Mouse (Mus musculus) T-helper 1 cell (primary cell): ENCODE measurements around the gene Tenm2.

Source experiments
- in situ Hi-C: fragments of 300-600 bp; cut with MboI, MseI; formaldehyde crosslinking; loops from one replicate; pipeline ENCODE4 v1.15.1; 2025; ENCODE audit warnings: high pct_unique_total_duplicates

The Tenm2 gene

DNA sequence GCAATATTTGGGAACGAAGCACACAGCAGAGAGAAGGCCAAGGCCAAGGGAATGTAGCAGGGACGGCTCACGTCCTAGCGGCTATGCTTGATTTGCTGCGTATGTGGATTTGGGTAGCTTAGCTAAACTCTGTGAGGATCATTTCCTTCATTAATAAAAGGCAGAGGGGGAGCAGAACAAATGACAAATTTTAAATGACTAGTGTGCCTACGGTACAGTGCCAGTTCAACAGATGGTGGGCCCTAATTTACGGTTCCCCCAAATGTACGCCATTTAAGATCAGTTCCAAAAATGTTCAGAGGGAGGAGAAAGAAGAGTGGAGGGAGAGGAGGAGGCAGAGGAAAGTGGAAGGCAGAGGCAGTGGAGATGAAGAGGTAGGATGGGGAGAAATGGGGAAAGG lies 873.2 kb downstream of the Tenm2 start:
- in situ Hi-C loops: no loop called here

GRCm38 (mm10) chr11:36353252-36353651 lies 882.5 kb downstream of the Tenm2 start:
- in situ Hi-C loops: no loop called here

- in situ Hi-C loops: no loop called here
Observed at GRCm38 (mm10) chr11:36351752-36352151, 884.0 kb downstream of the Tenm2 start.

DNA sequence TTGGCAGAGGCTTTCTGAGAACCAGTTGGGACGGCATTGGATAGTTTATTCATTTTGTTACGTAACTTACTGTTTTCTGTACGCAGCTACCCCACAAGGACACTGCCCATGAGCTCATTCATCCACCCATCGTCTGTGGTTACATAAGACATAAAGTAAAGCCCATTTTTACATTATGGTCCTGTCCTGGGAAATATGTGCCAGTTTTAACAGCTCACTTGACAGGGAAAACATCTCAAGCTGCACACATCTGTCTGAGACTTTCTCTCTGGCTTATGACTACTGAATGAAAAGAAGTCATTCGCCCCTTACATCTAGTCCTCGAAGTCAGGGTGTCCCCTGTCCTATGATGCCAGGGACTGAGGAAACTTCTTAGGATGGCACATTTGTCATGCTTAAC lies 884.4 kb downstream of the Tenm2 start:
- in situ Hi-C loops: no loop called here

GRCm38 (mm10) chr11:36350264-36350663 lies 885.5 kb downstream of the Tenm2 start:
- in situ Hi-C loops: no loop called here

GRCm38 (mm10) chr11:36349856-36350255 lies 885.9 kb downstream of the Tenm2 start:
- in situ Hi-C loops: no loop called here

DNA sequence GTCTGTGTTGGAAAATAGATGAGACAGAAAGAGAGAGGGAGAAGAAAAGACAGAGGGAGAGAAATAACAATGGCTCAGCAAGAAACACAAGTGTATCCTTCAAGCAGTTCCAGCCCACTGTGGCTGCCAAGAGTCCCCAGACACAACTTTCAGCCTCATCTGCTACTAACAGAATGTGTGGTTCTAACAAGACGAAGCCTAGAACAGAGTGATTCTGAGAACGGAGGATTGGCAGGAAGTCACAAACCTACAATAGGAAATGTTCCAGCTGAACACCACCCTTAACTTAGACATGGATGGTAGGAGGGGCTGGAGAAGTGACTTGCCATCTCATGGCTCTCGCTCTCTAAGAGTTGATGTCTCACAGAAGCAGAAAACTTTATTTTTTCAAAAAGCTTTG lies 894.0 kb downstream of the Tenm2 start:
- in situ Hi-C loops: no loop called here

DNA sequence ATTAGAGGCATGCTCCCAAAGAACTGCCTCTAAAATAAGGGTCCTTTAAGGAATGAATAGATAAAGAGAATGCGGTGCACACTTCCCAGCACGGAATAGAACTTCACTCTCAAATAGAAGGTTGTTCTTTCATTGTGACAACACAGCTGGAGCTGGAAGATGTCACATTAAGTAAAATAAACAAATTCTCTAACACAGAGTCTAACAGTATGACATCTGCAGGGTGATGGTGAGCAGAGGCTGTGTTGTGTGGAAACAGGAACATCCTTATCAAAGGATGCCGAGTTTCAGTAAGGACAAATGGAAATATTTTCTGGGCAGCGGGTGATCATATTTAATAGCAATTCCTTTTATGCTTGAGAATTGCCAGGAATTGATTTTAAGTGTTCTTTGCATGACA lies 897.3 kb downstream of the Tenm2 start:
- in situ Hi-C loops: no loop called here

DNA sequence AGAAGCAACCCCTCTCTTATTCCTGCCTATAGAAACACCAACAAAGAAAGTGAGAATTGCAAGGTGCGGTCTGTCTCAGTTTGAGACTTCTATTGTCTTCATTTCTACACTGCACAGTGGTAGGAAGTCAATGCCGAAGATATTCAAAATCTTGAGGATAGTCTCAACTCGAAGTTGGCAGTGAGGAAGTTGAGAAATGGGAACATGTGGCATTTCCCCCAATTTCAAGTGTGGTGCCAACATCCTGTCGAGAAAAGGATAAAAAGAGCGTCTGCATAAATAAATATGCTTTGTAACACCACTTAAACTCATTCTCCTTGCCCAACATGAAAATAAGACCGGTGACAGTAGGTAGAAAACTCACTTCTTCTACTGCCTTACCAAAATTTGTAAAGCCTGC lies 898.7 kb downstream of the Tenm2 start:
- in situ Hi-C loops: no loop called here

DNA sequence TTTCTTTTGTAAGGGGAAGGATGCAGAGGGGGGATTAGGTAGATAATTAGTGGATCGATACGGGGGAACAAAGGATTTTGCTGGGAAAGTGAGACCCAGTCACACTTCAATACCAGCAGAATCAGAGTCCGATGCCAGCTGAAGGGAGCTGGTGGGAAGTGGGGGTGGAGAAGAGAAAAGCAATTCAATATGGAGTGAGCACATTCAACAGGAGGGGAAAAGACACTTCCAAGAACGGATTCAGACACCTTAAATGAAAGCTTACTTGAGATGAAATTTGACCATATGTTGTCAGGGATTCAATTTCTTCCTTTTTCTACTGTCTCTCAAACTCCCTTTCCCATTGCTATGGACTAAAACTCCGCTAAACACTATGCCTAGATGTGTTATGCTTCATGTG lies 900.6 kb downstream of the Tenm2 start:
- in situ Hi-C loops: no loop called here

DNA sequence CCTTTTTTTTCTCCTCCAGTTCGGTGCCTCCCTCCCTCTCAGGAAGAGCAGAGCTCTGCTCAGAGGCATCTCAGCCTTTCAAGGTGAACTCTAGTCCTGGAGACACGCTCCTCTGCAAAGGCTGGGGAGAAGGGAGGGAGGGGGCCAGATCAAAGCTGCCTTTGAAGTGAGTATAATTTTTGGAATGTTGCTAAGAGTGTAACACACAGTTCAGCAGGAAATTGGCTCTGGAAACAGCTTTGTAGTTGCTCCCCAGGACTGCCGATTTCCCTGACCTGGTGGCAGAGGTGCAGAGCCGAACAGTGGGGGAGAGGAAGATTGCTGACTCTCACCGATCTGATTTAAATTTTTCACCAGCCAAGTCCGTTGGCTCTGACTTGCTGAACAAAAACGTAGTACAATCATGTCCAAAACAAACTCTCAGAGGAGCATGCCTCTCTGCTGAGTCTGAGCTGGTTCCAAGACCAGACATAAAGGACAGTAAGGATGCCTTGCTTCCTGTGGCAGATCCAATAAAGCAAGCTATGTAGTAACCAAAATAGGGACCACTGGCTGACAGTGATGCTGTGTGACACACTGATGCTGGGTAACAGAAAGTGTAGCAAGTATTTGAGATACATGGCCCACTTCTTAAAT lies 901.5 kb downstream of the Tenm2 start:
- in situ Hi-C loops: no loop called here

- in situ Hi-C loops: no loop called here
Observed at GRCm38 (mm10) chr11:36332222-36332621, 903.5 kb downstream of the Tenm2 start.

DNA sequence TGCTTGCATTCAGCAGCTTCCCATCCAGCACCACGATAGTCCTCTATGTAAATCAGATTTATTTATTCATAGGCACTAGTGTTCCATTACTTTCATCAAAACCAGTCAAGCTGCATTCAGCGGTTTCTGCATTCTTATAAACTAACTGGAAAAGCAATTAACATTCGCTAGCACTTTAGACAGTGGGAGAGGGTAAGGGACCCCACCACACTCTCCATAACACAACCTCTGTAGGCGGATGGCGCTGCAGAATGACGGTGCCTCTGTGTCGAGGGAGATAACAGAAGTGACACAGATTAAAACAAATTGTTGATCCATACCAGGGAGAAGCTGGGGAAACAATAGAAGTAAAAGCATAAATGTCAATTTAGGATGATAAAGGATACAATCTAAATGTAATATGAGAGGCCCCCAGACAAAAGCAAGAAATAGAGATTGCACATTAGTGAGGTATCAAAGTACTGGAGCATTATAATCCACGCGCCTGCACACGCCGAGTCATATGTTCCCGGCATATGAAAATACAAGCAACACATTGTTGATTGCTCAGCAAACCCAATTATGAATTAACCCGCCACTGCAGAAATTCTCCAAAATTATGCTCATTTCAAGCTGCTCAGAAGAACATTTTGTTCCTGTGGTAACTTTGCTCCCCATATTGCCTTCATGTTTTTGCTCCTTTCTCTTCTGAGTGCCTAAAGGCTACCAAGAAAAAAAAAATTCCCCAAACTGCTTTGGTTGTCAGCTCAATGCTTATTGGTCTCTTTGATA lies 904.2 kb downstream of the Tenm2 start:
- in situ Hi-C loops: no loop called here

DNA sequence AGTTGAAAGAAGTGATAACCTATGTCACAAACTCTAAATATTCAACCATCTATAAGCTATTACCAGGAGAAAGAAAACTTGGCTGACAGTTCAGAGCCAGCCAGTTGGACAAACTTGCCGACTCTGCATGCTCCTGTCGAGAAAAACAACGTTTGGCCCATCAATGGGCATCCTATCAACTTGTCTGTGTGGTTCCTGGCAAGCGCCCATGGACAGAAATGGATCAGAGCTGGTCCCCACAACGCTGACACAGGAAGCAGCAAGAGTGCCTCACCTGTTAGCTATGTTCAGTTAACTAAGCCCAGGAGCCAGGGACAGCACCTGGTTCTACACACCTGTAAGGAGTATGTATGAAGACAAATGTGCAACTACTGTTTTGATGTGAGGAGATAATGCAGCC lies 908.5 kb downstream of the Tenm2 start:
- in situ Hi-C loops: no loop called here

DNA sequence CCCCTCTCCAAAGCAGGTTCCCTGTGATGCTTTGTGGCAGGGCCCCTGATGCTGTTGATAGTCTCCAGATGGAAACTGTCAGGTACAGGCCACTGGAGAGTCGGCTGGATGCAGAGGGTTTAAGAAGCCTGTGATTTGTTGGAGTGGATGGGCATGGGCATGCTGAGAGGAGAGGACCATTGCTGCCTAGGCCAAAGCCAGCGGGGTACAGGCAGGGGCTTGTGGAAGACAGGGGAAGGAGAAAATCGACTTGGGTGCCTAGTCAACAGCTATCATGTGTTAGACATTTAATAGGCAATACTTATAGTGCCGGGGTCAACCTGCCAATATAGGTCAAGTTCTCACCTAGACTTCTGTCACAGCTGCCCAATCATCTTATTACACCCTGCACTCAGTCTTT lies 926.4 kb downstream of the Tenm2 start:
- in situ Hi-C loops: no loop called here

- in situ Hi-C loops: no loop called here
Observed at GRCm38 (mm10) chr11:36307276-36307675, 928.5 kb downstream of the Tenm2 start.

- in situ Hi-C loops: no loop called here
Observed at GRCm38 (mm10) chr11:36305348-36305950, 930.3 kb downstream of the Tenm2 start.

DNA sequence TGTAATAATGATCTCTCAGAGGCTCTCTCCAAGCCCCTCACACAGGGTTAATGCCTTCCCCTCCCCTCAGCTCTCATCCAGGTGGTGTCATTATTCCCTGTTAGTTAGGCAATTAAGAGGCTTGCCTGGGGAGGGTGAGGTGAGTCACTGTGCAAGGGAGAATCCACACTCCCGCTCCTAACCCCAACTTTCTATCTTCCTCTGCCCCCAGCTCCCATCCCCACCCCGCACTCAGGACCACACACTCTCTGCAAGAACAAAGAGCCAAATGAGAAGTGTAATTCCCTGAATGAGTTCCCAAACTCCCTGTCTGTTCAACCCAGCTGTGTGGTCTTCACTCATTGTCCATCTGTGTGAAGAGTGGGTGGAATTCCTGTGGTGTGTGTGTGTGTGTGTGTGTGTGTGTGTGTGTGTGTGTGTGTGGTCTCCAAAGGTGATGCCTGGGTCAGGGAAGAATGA lies 932.8 kb downstream of the Tenm2 start:
- in situ Hi-C loops: no loop called here

- in situ Hi-C loops: no loop called here
Observed at GRCm38 (mm10) chr11:36302096-36302495, 933.7 kb downstream of the Tenm2 start.

DNA sequence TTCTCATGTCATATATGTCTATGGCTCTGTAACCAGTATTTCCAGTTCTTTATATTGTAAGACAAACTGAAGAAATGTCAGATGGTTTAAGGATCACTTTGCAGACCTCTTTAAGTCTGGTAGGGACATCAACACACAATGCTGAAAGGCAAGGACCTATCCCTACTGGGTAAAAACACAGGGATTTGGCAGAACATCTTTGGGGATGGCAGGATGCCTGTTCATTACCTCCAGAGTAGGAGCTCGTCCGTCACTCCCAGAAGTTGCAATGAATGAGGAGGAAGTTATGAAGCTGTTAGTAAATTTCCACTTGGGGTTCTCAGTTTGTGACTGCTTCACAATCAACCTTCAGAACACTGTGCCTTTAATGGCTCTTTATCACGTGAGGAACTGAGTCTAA lies 939.2 kb downstream of the Tenm2 start:
- in situ Hi-C loops: no loop called here

- in situ Hi-C loops: no loop called here
Observed at GRCm38 (mm10) chr11:36292206-36292605, 943.6 kb downstream of the Tenm2 start.

DNA sequence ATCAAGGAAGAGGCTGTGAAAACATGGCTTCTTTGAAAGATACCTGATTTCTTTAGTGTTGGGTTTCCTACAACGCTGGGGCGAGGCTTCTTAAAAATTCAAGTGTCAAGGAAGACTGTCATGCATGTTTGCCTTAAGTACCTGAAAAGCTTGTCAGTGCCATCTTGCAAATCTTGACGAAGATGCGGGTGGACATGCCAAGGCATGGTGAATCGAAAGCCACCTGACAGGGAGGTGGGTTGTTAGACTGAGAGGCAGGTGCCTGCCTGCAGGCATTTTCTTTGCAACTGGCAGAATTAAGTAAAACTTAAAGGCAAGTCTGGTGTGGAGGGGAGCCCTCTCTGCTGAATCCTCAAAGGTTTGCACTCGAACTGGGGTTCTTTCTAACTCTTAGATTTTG lies 949.5 kb downstream of the Tenm2 start:
- in situ Hi-C loops: loop anchor here (10.0 kb wide), 1 partner anchor 241 kb away; no protein-coding TSS in a partner anchor

DNA sequence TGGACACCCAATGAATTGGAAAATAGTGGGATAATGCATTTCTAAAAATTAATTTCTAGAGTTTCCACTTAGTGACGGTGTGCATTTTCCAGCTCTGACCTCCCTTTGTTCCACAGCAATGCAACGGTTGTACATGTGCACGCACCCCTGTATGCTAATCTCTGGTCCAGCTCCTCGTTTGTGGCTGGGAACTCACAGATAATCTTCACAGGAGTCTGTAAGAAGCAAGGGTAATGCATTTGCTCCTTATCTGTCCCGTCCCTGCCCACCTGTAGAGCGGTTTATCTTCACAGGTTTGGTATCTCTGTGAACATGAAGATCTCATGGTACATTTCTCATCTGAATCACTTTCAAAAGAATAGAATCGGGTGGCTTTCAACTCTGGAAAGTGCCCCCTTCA lies 955.2 kb downstream of the Tenm2 start:
- in situ Hi-C loops: loop anchor here (10.0 kb wide), 1 partner anchor 236 kb away; no protein-coding TSS in a partner anchor
